Mouse (Mus musculus) midbrain, embryonic 13.5 days (tissue): ENCODE measurements around the gene Dok1. TPM values are rescaled to one million over a fixed set of nuclear protein-coding genes. Genes with fewer than 3 reads are reported as not detected.

Experiments
- ATAC-seq: fragments of 200-750 bp; cut with Nextera tagmentation; 2 replicates; pipeline ENCODE4 v1.8.0; 2017; ENCODE audit warnings: mild to moderate bottlenecking, moderate TSS enrichment, moderate library complexity
- H3K27ac ChIP-seq: fragments of 300-500 bp; sonication (generic); 2 replicates; pipeline ENCODE4 v1.5.1; 2015; ENCODE audit warnings: inconsistent platforms, mild to moderate bottlenecking, moderate library complexity
- H3K27me3 ChIP-seq: fragments of 300-500 bp; sonication (generic); 2 replicates; pipeline ENCODE4 v1.6.1; 2015; ENCODE audit warnings: mild to moderate bottlenecking, inconsistent platforms
- H3K36me3 ChIP-seq: fragments of 300-500 bp; sonication (generic); 2 replicates; pipeline ENCODE4 v1.6.1; 2015; ENCODE audit warnings: mild to moderate bottlenecking, inconsistent platforms
- H3K4me1 ChIP-seq: fragments of 300-500 bp; sonication (generic); replicated peaks from 2 replicates; pipeline ENCODE4 v1.6.1; 2015; ENCODE audit warnings: inconsistent platforms
- H3K4me2 ChIP-seq: fragments of 300-500 bp; sonication (generic); replicated peaks from 2 replicates; pipeline ENCODE4 v1.6.1; 2015; ENCODE audit warnings: moderate library complexity, mild to moderate bottlenecking, inconsistent platforms
- H3K4me3 ChIP-seq: fragments of 300-500 bp; sonication (generic); replicated peaks from 2 replicates; pipeline ENCODE4 v1.5.1; 2015; ENCODE audit warnings: mild to moderate bottlenecking, inconsistent platforms
- H3K9ac ChIP-seq: fragments of 300-500 bp; sonication (generic); replicated peaks from 2 replicates; pipeline ENCODE4 v1.6.1; 2015; ENCODE audit warnings: mild to moderate bottlenecking, inconsistent platforms
- H3K9me3 ChIP-seq: fragments of 300-500 bp; sonication (generic); 2 replicates; pipeline ENCODE4 v1.6.1; 2016; ENCODE audit warnings: mild to moderate bottlenecking, inconsistent platforms
- WGBS: fragments of 180-500 bp; shearing (Covaris S2); methylation state at CpG from one replicate; pipeline ENCODE4 v1.1.7; 2015; 5-methylcytosine and 5-hydroxymethylcytosine counted together
- microRNA-seq: library from miRNA; unstranded; fragments of <30 nt; microRNA quantifications from one replicate; pipeline ENCODE4, GENCODE M21; 2016
- polyA plus RNA-seq: library from polyadenylated mRNA; unstranded; fragments of >200 nt; fragmentation: Nextera tagmentation; extraction: Ambion mirVana; gene quantifications from 2 replicates; pipeline ENCODE4 v1.2.1, GENCODE M21; 2015

Dok1 gene
- polyA plus RNA-seq, 1 experiment from 2014 or later, result 4.1 TPM

DNA sequence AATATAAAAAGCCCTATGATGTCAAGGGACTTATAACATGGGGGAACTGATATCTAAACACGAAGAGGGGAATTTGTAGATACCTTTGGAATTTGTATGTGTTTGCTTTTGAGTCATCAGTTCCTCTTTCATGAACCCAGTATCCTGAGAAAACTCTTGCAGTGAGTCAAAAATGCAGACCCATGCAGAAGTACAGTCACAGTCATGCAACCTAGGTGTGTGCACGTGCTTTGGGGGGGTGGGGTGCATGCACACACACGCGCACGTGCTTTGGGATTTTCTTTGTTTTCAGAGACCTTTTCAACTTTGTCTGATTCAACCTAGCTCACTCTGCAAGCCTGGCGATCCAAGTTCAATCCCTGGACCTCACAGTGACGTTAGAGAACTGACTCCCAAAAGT, 38.9 kb downstream of the Dok1 start:
- WGBS, result 85% methylated on average over 7 of the region's 7 CpGs
- H3K4me2 ChIP-seq, result no peak overlapping the region

GRCm38 (mm10) chr6:82993696-82994095, 39.6 kb downstream of the Dok1 start:
- no peak for ATAC-seq
- peaks cover 9% of the 10 kb centered on the region for H3K27me3 ChIP-seq

More for the DNA sequence above, 38.9 kb downstream of the Dok1 start:
- Histone ChIP-seq H3K4me1 (peaks cover 9% of the 10 kb centered on the region; the same call in 1 of the 2 replicates), H3K4me3 (no peak overlapping the region), H3K27ac (no peak overlapping the region), H3K9me3 (no peaks in the 10 kb centered on the region), H3K36me3 (no peaks in the 10 kb centered on the region), H3K27me3 (peaks cover 9% of the 10 kb centered on the region), H3K9ac (no peak overlapping the region)
- no peak for ATAC-seq

DNA sequence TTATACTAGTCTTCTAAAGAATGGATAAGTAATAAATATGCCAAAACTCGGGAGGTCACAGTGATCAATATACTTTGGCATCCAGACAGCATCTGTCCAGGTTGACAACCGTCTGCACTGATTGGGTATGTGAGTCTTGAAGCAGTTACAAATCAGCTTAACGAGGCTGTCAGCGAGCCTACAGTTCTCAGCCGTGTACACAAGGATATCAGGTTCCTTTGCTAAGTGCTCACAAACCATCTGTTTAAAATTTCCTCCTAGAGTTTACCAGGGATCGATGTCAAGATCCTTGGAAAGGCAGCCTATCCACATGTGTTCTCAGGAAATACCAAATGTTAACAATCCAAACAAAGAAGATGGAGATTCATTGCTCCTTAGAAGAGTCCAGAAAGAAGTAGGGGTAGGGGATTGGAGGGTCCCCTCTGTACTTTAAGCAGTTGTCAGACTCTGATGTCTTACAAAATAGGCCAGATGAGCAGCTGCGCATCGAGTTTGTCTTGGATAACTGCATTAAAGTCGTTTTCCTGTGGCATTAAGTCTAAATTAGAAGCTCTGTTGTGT, 45.8 kb downstream of the Dok1 start:
- H3K9me3 ChIP-seq, result no peaks in the 10 kb centered on the region
- H3K4me3 ChIP-seq, result no peak overlapping the region
- H3K27me3 ChIP-seq, result no peaks in the 10 kb centered on the region
- 66% methylated on average over 9 of the region's 9 CpGs for WGBS
- H3K4me2 ChIP-seq, result no peak overlapping the region
- no peak overlapping the region for H3K27ac ChIP-seq
- ATAC-seq, result no peak
- no peaks in the 10 kb centered on the region for H3K4me1 ChIP-seq
- H3K9ac ChIP-seq, result no peak overlapping the region
- H3K36me3 ChIP-seq, result no peaks in the 10 kb centered on the region

More at GRCm38 (mm10) chr6:82993696-82994095, 39.6 kb downstream of the Dok1 start:
- Histone ChIP-seq H3K4me3 (no peak overlapping the region), H3K27ac (no peak overlapping the region), H3K9me3 (no peaks in the 10 kb centered on the region), H3K4me2 (no peak overlapping the region), H3K4me1 (peaks cover 9% of the 10 kb centered on the region; the same call in 1 of the 2 replicates), H3K9ac (no peak overlapping the region), H3K36me3 (no peaks in the 10 kb centered on the region)
- WGBS, result 61% methylated on average over 1 of the region's 1 CpGs

Small RNA genes within 50 kb of the gene (microRNA-seq; reads per million reads assigned to microRNA genes)
- gene Mir7040, result not detected

Other genes with a start within 250 kb of the Dok1 start
- 11.0 and 11.6 TPM in 2 replicates for gene Sema4f, start 93.7 kb downstream of the Dok1 start, polyA plus RNA-seq
- gene M1ap, start 86.6 kb downstream of the Dok1 start, polyA plus RNA-seq, result not detected in 2 replicates
- gene Loxl3, start 702 bp upstream of the Dok1 start, polyA plus RNA-seq, result 4.7 and 6.2 TPM in 2 replicates
- 160 and 165 TPM in 2 replicates for gene Aup1, start 21.1 kb upstream of the Dok1 start, polyA plus RNA-seq
- gene Htra2, start 21.8 kb upstream of the Dok1 start, polyA plus RNA-seq, result 62.4 and 65.3 TPM in 2 replicates
- 0.75 and 1.00 TPM in 2 replicates for gene Dqx1, start 24.4 kb upstream of the Dok1 start, polyA plus RNA-seq
- gene Tlx2, start 36.8 kb upstream of the Dok1 start, polyA plus RNA-seq, result not detected in 2 replicates
- gene Pcgf1, start 44.4 kb upstream of the Dok1 start, polyA plus RNA-seq, result 52.6 and 53.4 TPM in 2 replicates
- gene Lbx2, start 52.9 kb upstream of the Dok1 start, polyA plus RNA-seq, result not detected in 2 replicates
- gene Ccdc142, start 68.1 kb upstream of the Dok1 start, polyA plus RNA-seq, result 4.3 and 5.7 TPM in 2 replicates
- gene Gm42688, start 68.1 kb upstream of the Dok1 start, polyA plus RNA-seq, result 3.7 and 5.0 TPM in 2 replicates
- 137 and 146 TPM in 2 replicates for gene Mrpl53, start 75.6 kb upstream of the Dok1 start, polyA plus RNA-seq
- 16.0 and 26.9 TPM in 2 replicates for gene Mogs, start 82.0 kb upstream of the Dok1 start, polyA plus RNA-seq
- gene Wbp1, start 88.1 kb upstream of the Dok1 start, polyA plus RNA-seq, result 228 and 253 TPM in 2 replicates
- 12.1 and 14.9 TPM in 2 replicates for gene Ino80b, start 92.0 kb upstream of the Dok1 start, polyA plus RNA-seq
- 16.5 and 18.8 TPM in 2 replicates for gene Rtkn, start 102.0 kb upstream of the Dok1 start, polyA plus RNA-seq
- gene Wdr54, start 122.9 kb upstream of the Dok1 start, polyA plus RNA-seq, result 16.1 and 19.2 TPM in 2 replicates
- gene 1700003E16Rik, start 122.9 kb upstream of the Dok1 start, polyA plus RNA-seq, result 3.0 and 3.3 TPM in 2 replicates
- gene Dctn1, start 132.4 kb upstream of the Dok1 start, polyA plus RNA-seq, result 127 and 140 TPM in 2 replicates
- gene Slc4a5, start 186.4 kb upstream of the Dok1 start, polyA plus RNA-seq, result 0.22 and 0.48 TPM in 2 replicates